Mouse (Mus musculus) neural tube, embryonic 14.5 days (tissue): ENCODE measurements at regions not wholly inside any gene's neighbourhood (a gene's known extent, or its start where the extent isn't known, plus 50 kb on each side); places are given as distances from the start of the nearest gene placed in this dataset.
"Not testable (repeated sequence)": the region's sequence is repeated elsewhere in the genome, so short reads cannot be mapped to it uniquely, and the experiment has no call there.

Experiments
- ATAC-seq: fragments of 200-750 bp; cut with Nextera tagmentation; 2 replicates; pipeline ENCODE4 v1.8.0; 2017; ENCODE audit warnings: low read depth, mild to moderate bottlenecking, moderate TSS enrichment, moderate library complexity
- H3K27ac ChIP-seq: fragments of 300-500 bp; sonication (generic); 2 replicates; pipeline ENCODE4 v1.5.1; 2014; ENCODE audit warnings: low read depth, mild to moderate bottlenecking, control low read depth, low read length, moderate library complexity, mixed read lengths
- H3K27me3 ChIP-seq: fragments of 300-500 bp; sonication (generic); 2 replicates; pipeline ENCODE4 v1.6.1; 2014; ENCODE audit warnings: low read length; ENCODE audit not compliant: control insufficient read depth, insufficient read depth
- H3K36me3 ChIP-seq: fragments of 300-500 bp; sonication (generic); 2 replicates; pipeline ENCODE4 v1.6.1; 2014; ENCODE audit warnings: low read length, mixed read lengths; ENCODE audit not compliant: control insufficient read depth, insufficient read depth
- H3K4me1 ChIP-seq: fragments of 300-500 bp; sonication (generic); 2 replicates; pipeline ENCODE4 v1.6.1; 2014; ENCODE audit warnings: low read length; ENCODE audit not compliant: control insufficient read depth, insufficient read depth
- H3K4me2 ChIP-seq: fragments of 300-500 bp; sonication (generic); 2 replicates; pipeline ENCODE4 v1.6.1; 2014; ENCODE audit warnings: mild to moderate bottlenecking, low read depth, low read length, control low read depth
- H3K4me3 ChIP-seq: fragments of 300-500 bp; sonication (generic); 2 replicates; pipeline ENCODE4 v1.5.1; 2014; ENCODE audit warnings: low read depth, low read length, control low read depth, mixed read lengths
- H3K9ac ChIP-seq: fragments of 300-500 bp; sonication (generic); replicated peaks from 2 replicates; pipeline ENCODE4 v1.6.1; 2014; ENCODE audit warnings: low read depth, mild to moderate bottlenecking, control low read depth, low read length, mixed read lengths
- H3K9me3 ChIP-seq: fragments of 300-500 bp; sonication (generic); 2 replicates; pipeline ENCODE4 v1.6.1; 2016; ENCODE audit warnings: low read length; ENCODE audit not compliant: control insufficient read depth
- WGBS: fragments of 180-500 bp; shearing (Covaris S2); extraction: QIAGEN DNeasy Blood & Tissue Kit; methylation state at CpG from one replicate; pipeline ENCODE4 v1.1.7; 2014; 5-methylcytosine and 5-hydroxymethylcytosine counted together

DNA sequence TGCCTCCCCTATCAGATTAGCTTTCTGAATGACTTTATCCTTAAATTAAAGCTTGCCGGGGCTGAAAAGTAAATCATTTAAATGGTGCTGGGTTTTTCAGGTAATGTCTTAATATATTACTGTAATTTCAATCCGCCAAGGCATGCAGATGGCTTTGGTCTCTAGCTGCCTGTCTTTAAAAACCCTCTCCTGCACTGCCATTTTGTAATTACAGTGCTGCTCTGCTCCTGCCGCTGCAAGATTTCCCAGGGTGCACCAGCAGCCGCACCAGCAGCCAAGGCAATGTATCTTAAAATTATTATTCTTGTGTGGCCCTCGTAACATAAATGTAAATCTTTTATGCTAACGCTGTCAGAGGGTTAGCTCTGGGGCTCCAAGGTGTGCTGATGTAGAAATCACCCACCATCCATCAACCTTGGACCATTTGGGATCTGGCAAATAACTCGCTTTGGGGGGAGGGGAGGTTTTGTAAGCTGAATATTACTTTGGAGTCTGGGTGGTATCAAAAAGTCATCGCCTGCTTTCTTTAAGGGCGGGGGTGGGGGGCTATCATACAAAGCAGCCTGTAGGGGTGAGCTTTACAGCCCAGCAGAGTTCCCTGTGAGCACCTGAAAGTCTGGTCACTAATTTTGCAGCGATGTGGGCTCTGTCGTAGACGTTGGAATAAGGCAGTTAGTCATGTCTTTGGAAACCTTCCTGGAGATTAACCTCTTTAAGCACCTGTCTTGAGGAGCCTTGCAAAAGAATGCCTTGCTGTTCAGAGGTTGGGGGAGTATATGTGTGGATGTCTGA, 226.0 kb downstream of the Tmem114 start:
- 49% methylated on average over 12 of the region's 12 CpGs for WGBS
- H3K27ac ChIP-seq: peak overlapping the region; percentile 73
- no peaks in the 10 kb centered on the region for H3K36me3 ChIP-seq
- H3K4me2 ChIP-seq: 0 out of 2 replicates have a peak overlapping the region, but pooled peaks have one; percentile 11
- no peak overlapping the region for H3K9ac ChIP-seq
- ATAC-seq: peak; percentile 90
- H3K9me3 ChIP-seq: no peaks in the 10 kb centered on the region
- H3K27me3 ChIP-seq: no peaks in the 10 kb centered on the region
- 0 out of 2 replicates have a peak, but pooled peaks cover 7% of the 10 kb centered on the region for H3K4me1 ChIP-seq
- no peak overlapping the region for H3K4me3 ChIP-seq

DNA sequence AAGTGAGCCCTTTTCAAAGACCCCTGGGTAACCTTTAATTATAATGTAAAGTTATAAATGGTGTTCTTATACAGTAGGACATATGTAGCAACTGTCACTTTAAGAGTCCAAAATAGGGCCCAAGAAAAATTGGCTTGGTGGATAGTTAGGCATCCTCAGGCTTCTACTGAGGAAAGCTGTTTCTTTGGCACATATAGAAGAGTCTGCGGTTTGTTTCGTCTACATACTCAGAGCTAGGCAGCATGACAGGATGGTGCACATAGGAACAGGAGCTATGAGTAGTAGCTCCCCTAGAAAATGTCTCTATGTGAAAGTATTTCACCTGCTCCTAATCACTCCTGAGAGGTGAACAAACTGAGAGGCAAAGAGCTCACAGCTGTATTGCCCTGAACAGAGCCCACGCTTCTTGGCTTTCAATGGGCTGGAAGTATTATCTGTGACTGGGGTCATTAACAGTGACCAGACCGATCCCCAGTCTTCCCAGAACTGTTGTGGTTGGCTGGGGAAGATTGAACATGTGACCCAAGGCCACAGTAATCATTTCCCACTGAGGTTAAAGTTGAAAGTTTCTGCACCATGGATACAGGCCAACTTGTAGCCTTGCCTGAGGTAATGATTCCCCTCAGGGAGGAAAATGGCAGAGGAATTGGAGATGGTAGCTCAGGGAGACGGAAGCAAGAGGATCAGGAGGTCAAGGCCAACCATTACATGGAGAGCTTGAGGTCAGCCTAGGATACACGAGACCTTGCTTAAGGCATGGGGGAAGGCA, 235.3 kb downstream of the Tmem114 start:
- H3K36me3 ChIP-seq: no peaks in the 10 kb centered on the region
- no peaks in the 10 kb centered on the region for H3K9me3 ChIP-seq
- no peak overlapping the region for H3K27ac ChIP-seq
- 85% methylated on average over 6 of the region's 6 CpGs for WGBS
- H3K27me3 ChIP-seq: no peaks in the 10 kb centered on the region
- no peak for ATAC-seq
- no peak overlapping the region for H3K9ac ChIP-seq
- no peaks in the 10 kb centered on the region for H3K4me1 ChIP-seq
- H3K4me2 ChIP-seq: no peak overlapping the region
- no peak overlapping the region for H3K4me3 ChIP-seq

DNA sequence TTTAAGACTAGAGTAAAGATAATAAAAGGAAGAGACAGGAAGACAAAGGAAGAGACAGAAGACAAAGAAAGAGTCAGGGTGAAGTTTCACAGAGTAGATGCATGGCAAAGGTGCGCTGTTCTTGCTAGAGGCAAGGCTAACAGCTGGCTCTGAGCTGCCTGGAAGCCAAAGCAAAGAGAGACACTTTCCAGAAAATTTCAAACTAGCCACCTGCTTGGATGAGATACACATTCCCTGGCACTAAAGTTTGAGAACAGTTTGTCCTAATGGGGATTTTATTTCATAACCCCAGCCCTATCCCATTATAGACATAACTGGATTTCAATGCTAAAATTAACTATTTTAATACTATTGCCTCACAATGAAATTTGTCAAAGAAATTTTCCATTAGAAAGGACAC, 235.9 kb downstream of the Tmem114 start:
- Histone ChIP-seq H3K4me3 (no peak overlapping the region), H3K9me3 (no peaks in the 10 kb centered on the region), H3K4me1 (no peaks in the 10 kb centered on the region), H3K4me2 (no peak overlapping the region), H3K27ac (no peak overlapping the region), H3K9ac (no peak overlapping the region), H3K36me3 (no peaks in the 10 kb centered on the region), H3K27me3 (no peaks in the 10 kb centered on the region)
- WGBS: 65% methylated on average over 1 of the region's 1 CpGs
- ATAC-seq: no peak

DNA sequence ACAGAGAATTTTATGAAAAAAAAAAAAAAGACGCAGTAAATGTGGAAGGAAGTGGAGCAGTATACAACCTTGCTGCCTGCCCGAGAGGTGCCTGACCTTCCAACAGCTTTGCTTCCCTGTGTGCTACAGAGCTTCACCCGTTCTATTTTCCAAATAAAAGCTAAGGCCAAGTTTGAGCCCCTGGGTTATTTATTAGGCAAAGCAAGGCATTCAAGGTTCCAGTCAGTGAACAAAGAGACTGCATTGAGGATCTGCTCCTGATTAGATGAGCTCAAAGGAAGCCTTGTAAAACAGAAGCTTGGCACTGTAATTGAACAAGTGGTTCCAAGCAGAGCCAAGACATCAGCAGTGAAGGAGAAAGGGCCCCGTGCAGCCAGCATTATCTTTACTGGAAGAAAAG, 236.4 kb downstream of the Tmem114 start:
- Histone ChIP-seq H3K9ac (no peak overlapping the region), H3K9me3 (no peaks in the 10 kb centered on the region), H3K36me3 (no peaks in the 10 kb centered on the region), H3K4me2 (no peak overlapping the region), H3K27ac (no peak overlapping the region), H3K4me1 (no peaks in the 10 kb centered on the region), H3K4me3 (no peak overlapping the region), H3K27me3 (no peaks in the 10 kb centered on the region)
- ATAC-seq: peak; percentile 63; the same call in 1 of the 2 replicates
- 30% methylated on average over 4 of the region's 4 CpGs for WGBS

DNA sequence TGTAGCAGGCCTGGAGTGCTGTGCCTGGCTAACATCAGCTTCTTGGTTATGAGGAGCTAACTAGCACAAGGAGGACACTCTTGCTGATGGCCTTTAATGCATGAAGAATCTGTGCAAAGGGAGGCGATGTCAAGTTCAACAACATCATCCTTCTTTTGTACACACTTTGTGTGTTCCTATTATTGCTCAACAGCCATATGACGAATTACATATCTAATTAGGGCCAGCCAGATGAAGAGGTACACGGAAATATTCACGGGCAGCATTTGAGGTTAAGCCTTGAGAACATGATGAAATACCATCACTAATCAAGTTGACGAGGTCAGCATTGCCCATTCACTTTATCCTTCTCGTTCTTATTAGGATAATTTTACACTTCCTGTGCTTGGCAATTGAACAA, 240.2 kb downstream of the Tmem114 start:
- Histone ChIP-seq H3K36me3 (no peaks in the 10 kb centered on the region), H3K4me3 (no peak overlapping the region), H3K4me2 (no peak overlapping the region), H3K27ac (no peak overlapping the region), H3K9ac (no peak overlapping the region), H3K9me3 (no peaks in the 10 kb centered on the region), H3K4me1 (no peaks in the 10 kb centered on the region), H3K27me3 (no peaks in the 10 kb centered on the region)
- no peak for ATAC-seq
- 67% methylated on average over 6 of the region's 6 CpGs for WGBS

DNA sequence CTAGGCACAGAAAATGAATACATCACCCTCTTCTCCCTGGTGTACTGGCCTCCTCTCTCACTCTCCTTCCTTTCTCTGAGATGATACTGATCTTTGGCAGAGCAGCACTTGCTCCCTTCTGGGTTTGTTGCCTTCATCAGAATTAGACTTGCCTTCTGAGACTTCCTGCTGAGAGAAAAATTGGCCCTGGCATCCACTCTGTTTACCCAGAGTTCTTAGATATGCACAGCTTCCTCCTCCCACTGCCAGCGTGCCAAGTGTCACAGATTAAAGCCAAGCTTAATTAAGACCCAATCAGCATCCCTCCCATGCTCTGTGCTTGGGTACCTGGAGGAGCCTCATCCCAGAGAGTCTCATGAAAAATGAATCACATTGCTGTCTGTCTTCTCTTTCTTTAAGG, 246.0 kb downstream of the Tmem114 start:
- Histone ChIP-seq H3K4me1 (no peaks in the 10 kb centered on the region), H3K36me3 (no peaks in the 10 kb centered on the region), H3K27me3 (no peaks in the 10 kb centered on the region), H3K9me3 (no peaks in the 10 kb centered on the region), H3K9ac (no peak overlapping the region), H3K27ac (no peak overlapping the region), H3K4me3 (no peak overlapping the region), H3K4me2 (no peak overlapping the region)
- ATAC-seq: no peak
- 26% methylated on average over 1 of the region's 1 CpGs for WGBS

DNA sequence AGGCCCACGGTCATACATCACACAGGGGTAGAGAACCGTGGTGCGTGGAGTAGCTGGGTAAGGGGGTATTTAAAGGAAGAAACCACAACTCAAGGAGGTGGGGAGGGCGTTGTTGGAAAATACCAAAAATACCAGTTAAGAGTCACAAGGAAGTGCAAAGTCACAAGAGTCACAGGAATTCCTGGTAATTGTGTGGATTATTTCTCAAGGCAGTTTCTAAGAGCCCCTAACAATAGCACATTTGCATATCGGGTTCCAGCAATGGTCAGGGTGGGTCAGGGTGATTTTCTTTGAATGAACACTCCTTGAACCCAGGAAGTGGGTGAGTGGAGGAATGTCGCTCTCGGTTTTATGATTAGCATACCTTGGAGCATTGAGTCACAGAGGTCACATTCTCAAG, 247.7 kb downstream of the Tmem114 start:
- ATAC-seq, H3K4me3 ChIP-seq, H3K27ac ChIP-seq, H3K27me3 ChIP-seq, H3K9ac ChIP-seq, H3K4me1 ChIP-seq, H3K36me3 ChIP-seq, H3K9me3 ChIP-seq, H3K4me2 ChIP-seq: not testable (repeated sequence)
- 93% methylated on average over 7 of the region's 7 CpGs for WGBS

DNA sequence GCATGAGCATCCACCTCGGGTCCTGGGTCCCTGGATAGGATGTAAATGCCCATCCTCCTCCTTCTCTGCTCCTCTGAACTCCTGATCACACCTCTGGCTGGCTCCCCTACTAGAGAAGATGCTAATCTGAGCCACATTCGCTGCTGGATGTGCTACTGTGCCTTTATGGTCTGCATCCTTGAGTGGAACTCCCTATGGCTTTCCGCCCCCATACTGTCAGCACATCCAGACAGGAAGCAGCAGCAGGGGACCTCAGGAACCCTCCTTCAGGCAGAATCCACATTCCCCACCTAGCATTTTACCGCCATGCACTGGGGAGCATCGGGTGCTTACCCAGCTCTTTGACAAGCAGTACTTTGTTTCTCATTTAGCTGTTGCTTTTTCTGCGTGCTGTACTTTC, 248.8 kb downstream of the Tmem114 start:
- H3K36me3 ChIP-seq: no peaks in the 10 kb centered on the region
- H3K9me3 ChIP-seq: no peaks in the 10 kb centered on the region
- WGBS: 70% methylated on average over 6 of the region's 6 CpGs
- no peak for ATAC-seq
- H3K4me3 ChIP-seq: no peak overlapping the region
- H3K27ac ChIP-seq: no peak overlapping the region
- no peak overlapping the region for H3K9ac ChIP-seq
- H3K27me3 ChIP-seq: no peaks in the 10 kb centered on the region
- no peaks in the 10 kb centered on the region for H3K4me1 ChIP-seq
- H3K4me2 ChIP-seq: no peak overlapping the region
